ENCODE assay signal across 21 mouse cellular contexts in the genomic region with DNA sequence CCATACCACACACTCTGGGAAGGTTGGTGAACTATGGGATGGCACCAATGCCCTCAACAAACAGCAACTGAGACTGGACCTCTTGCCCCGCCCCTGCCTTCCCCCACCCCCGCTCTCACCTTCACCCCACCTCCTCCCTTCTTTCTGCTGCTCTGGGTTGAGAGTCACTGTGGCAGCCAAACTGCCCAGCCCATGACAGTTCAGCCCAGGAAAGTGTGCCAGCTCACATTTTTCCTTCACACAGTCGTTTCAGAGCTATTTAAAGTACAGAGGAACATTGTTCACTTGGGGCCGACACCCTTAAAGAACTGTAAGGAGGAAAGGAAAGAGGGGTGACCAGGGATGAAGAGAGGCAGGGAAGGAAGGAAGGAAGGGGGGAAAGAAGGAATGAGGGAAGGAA. TPM values are rescaled to one million over a fixed set of nuclear protein-coding genes. Genes with fewer than 3 reads are reported as not detected.
DNase-seq lines count a peak whose midpoint lies in the region; ATAC-seq and TF ChIP-seq lines count a peak whose summit lies in the region.
"Had no signal": no experiment of that assay in that cellular context is flagged by ENCODE, and none has a peak within 500 bp of the region (broad histone marks: within the 10 kb centered on the region; RNA-seq: fewer than 3 reads in every experiment).

No protein-coding gene starts in this region.

- no peak for DNase-seq in heart, postnatal 25 days (ENCODE audit: low spot score)
- no peak for DNase-seq in limb, embryonic 10.5 days (ENCODE audit: low spot score)
- DNase-seq in lung, postnatal 0 days (ENCODE audit: low spot score) = no peak
- no peak for DNase-seq in lung, postnatal 4 days
- peak; percentile 39 for DNase-seq in stomach, postnatal 0 days (ENCODE audit: low spot score)
- DNase-seq in ovary, adult 18-20 months (ENCODE audit: low spot score) = no peak
- DNase-seq: adrenal gland, postnatal 14 days; B cell, adult 2 months; cerebellum, adult 11-12 months; cerebellum, adult 9-10 months; cerebellum, postnatal 25 days had no signal

- TF ChIP-seq EP300 in lung, postnatal 0 days (IDR thresholded peaks at IDR 0.05) = no peak
- TF ChIP-seq EP300 in stomach, postnatal 0 days (optimal IDR thresholded peaks at IDR 0.05) = no peak

- no peak for ATAC-seq in heart, embryonic 15.5 days (replicated peaks; ENCODE audit: insufficient number of reproducible peaks, insufficient read depth, low FRiP score, low read depth)
- ATAC-seq in limb, embryonic 15.5 days (ENCODE audit: insufficient number of reproducible peaks, low FRiP score, low TSS enrichment, low read depth) = no peak
- peak; percentile 43 for ATAC-seq in lung, postnatal 0 days
- ATAC-seq in stomach, postnatal 0 days (ENCODE audit: low FRiP score, low TSS enrichment) = 0 out of 2 replicates have a peak, but pooled peaks have one; percentile 25
- ATAC-seq: CD4-positive, CD25-positive, alpha-beta regulatory T cell, adult 4 months; intestine, embryonic 15.5 days had no signal

- intact Hi-C loops in heart, postnatal 25 days (cut with DNase I) = no loop called here

- peak overlapping the region; percentile 56 for H3K27ac ChIP-seq in heart, embryonic 15.5 days
- peak overlapping the region; percentile 61 for H3K27ac ChIP-seq in limb, embryonic 15.5 days
- H3K27ac ChIP-seq in limb, embryonic 10.5 days = no peak overlapping the region
- H3K27ac ChIP-seq in lung, postnatal 0 days (ENCODE audit: low read length) = no peak overlapping the region
- no peak overlapping the region for H3K27ac ChIP-seq in stomach, postnatal 0 days (replicated peaks)
- H3K27ac ChIP-seq: embryonic facial prominence, embryonic 12.5 days; forebrain, embryonic 15.5 days; hindbrain, embryonic 10.5 days; hindbrain, embryonic 14.5 days; intestine, embryonic 15.5 days had no signal

- H3K4me2 ChIP-seq in heart, embryonic 15.5 days = no peak overlapping the region
- H3K4me2 ChIP-seq in limb, embryonic 15.5 days = no peak overlapping the region
- no peak overlapping the region for H3K4me2 ChIP-seq in lung, postnatal 0 days (replicated peaks; ENCODE audit: low read depth, low read length)
- H3K4me2 ChIP-seq in stomach, postnatal 0 days (replicated peaks; ENCODE audit: low read depth) = no peak overlapping the region
- H3K4me2 ChIP-seq: embryonic facial prominence, embryonic 12.5 days; forebrain, embryonic 15.5 days; heart, embryonic 12.5 days; hindbrain, embryonic 14.5 days; intestine, embryonic 15.5 days had no signal

- WGBS in heart, embryonic 15.5 days = 34% methylated on average over 4 of the region's 4 CpGs
- 38% methylated on average over 4 of the region's 4 CpGs for WGBS in limb, embryonic 15.5 days
- 64% methylated on average over 4 of the region's 4 CpGs for WGBS in limb, embryonic 10.5 days
- WGBS in lung, postnatal 0 days = 17% methylated on average over 4 of the region's 4 CpGs
- 24% methylated on average over 4 of the region's 4 CpGs for WGBS in stomach, postnatal 0 days

- peaks cover 20% of the 10 kb centered on the region for H3K4me1 ChIP-seq in heart, embryonic 15.5 days (replicated peaks)
- H3K4me1 ChIP-seq in limb, embryonic 15.5 days = peaks cover 25% of the 10 kb centered on the region
- peaks cover 35% of the 10 kb centered on the region for H3K4me1 ChIP-seq in limb, embryonic 10.5 days
- peaks cover 8% of the 10 kb centered on the region; the same call in 1 of the 2 replicates for H3K4me1 ChIP-seq in lung, postnatal 0 days (ENCODE audit: insufficient read depth, low read depth, low read length)
- H3K4me1 ChIP-seq in stomach, postnatal 0 days (replicated peaks; ENCODE audit: control insufficient read depth, insufficient read depth) = no peaks in the 10 kb centered on the region

- TF ChIP-seq CTCF in lung, postnatal 0 days (IDR thresholded peaks at IDR 0.05) = no peak
- no peak for TF ChIP-seq CTCF in stomach, postnatal 0 days (IDR thresholded peaks at IDR 0.05; ENCODE audit: low read depth)

- H3K36me3 ChIP-seq in heart, embryonic 15.5 days = no peaks in the 10 kb centered on the region
- no peaks in the 10 kb centered on the region for H3K36me3 ChIP-seq in limb, embryonic 15.5 days
- H3K36me3 ChIP-seq in limb, embryonic 10.5 days = no peaks in the 10 kb centered on the region
- H3K36me3 ChIP-seq in lung, postnatal 0 days (ENCODE audit: insufficient read depth, low read length) = no peaks in the 10 kb centered on the region
- H3K36me3 ChIP-seq in stomach, postnatal 0 days (ENCODE audit: control insufficient read depth, insufficient read depth, low read length) = no peaks in the 10 kb centered on the region
- H3K36me3 ChIP-seq: embryonic facial prominence, embryonic 12.5 days; forebrain, embryonic 15.5 days; G1E; heart, embryonic 12.5 days; hindbrain, embryonic 10.5 days; intestine, embryonic 15.5 days had no signal

- H3K9ac ChIP-seq in heart, embryonic 15.5 days = no peak overlapping the region
- H3K9ac ChIP-seq in limb, embryonic 15.5 days = no peak overlapping the region
- no peak overlapping the region for H3K9ac ChIP-seq in lung, postnatal 0 days (replicated peaks; ENCODE audit: low read depth)
- no peak overlapping the region for H3K9ac ChIP-seq in stomach, postnatal 0 days (ENCODE audit: low read length)
- H3K9ac ChIP-seq: embryonic facial prominence, embryonic 12.5 days; forebrain, embryonic 15.5 days; heart, embryonic 12.5 days; hindbrain, embryonic 14.5 days; intestine, embryonic 15.5 days had no signal

- no peaks in the 10 kb centered on the region for H3K9me3 ChIP-seq in heart, embryonic 15.5 days (replicated peaks)
- H3K9me3 ChIP-seq in limb, embryonic 15.5 days = no peaks in the 10 kb centered on the region
- H3K9me3 ChIP-seq in limb, embryonic 10.5 days (replicated peaks) = no peaks in the 10 kb centered on the region
- no peaks in the 10 kb centered on the region for H3K9me3 ChIP-seq in lung, postnatal 0 days (ENCODE audit: low read length)
- no peaks in the 10 kb centered on the region for H3K9me3 ChIP-seq in stomach, postnatal 0 days (ENCODE audit: control insufficient read depth, low read length)
- H3K9me3 ChIP-seq: embryonic facial prominence, embryonic 12.5 days; forebrain, embryonic 15.5 days; G1E; heart, embryonic 12.5 days; hindbrain, embryonic 10.5 days; intestine, embryonic 15.5 days had no signal

- no peaks in the 10 kb centered on the region; the same call in 1 of the 2 replicates for H3K27me3 ChIP-seq in heart, embryonic 15.5 days
- no peaks in the 10 kb centered on the region for H3K27me3 ChIP-seq in limb, embryonic 15.5 days
- peaks cover 17% of the 10 kb centered on the region for H3K27me3 ChIP-seq in limb, embryonic 10.5 days (ENCODE audit: low read depth, poor library complexity, severe bottlenecking)
- no peaks in the 10 kb centered on the region for H3K27me3 ChIP-seq in lung, postnatal 0 days (replicated peaks; ENCODE audit: insufficient read depth, low read length)
- H3K27me3 ChIP-seq in stomach, postnatal 0 days (ENCODE audit: control insufficient read depth, insufficient read depth, low read length) = no peaks in the 10 kb centered on the region
- H3K27me3 ChIP-seq: embryonic facial prominence, embryonic 12.5 days; forebrain, embryonic 15.5 days; intestine, embryonic 15.5 days had no signal

- no peak overlapping the region for H3K4me3 ChIP-seq in heart, embryonic 15.5 days
- no peak overlapping the region for H3K4me3 ChIP-seq in limb, embryonic 15.5 days
- H3K4me3 ChIP-seq in limb, embryonic 10.5 days = no peak overlapping the region
- no peak overlapping the region for H3K4me3 ChIP-seq in lung, postnatal 0 days (ENCODE audit: low read depth, low read length)
- H3K4me3 ChIP-seq in stomach, postnatal 0 days (ENCODE audit: low read depth, low read length) = no peak overlapping the region
- H3K4me3 ChIP-seq: embryonic facial prominence, embryonic 12.5 days; forebrain, embryonic 15.5 days; heart, embryonic 12.5 days; hindbrain, embryonic 10.5 days; intestine, embryonic 15.5 days had no signal

RNA-seq across cellular contexts. Expression of gene Cox4i2, which starts 4.4 kb away (rescaled TPM):
- 20.8 and 24.2 TPM in 2 replicates for polyA plus RNA-seq in heart, embryonic 15.5 days (2015; fragmentation: Nextera tagmentation; extraction: Ambion mirVana)
- 10 to 100 TPM; 12.2 to 16.8 TPM for total RNA-seq in heart, postnatal 25 days (2021)
- polyA plus RNA-seq in limb, embryonic 15.5 days (2015; fragmentation: Nextera tagmentation; extraction: Ambion mirVana) = 33.9 and 36.2 TPM in 2 replicates
- 11.2 and 18.4 TPM in 2 replicates for polyA plus RNA-seq in limb, embryonic 10.5 days (2016; fragmentation: Nextera tagmentation; extraction: Ambion mirVana)
- polyA plus RNA-seq in lung, postnatal 0 days (2015; fragmentation: Nextera tagmentation; extraction: Ambion mirVana) = 204 and 228 TPM in 2 replicates
- polyA plus RNA-seq in stomach, postnatal 0 days (2015; fragmentation: Nextera tagmentation; extraction: Ambion mirVana) = 9.8 and 10.6 TPM in 2 replicates
- polyA plus RNA-seq: G1E had no signal

RNA-seq across cellular contexts. Expression of gene Id1, which starts 22.3 kb away (rescaled TPM):
- polyA plus RNA-seq in heart, embryonic 15.5 days (2015; fragmentation: Nextera tagmentation; extraction: Ambion mirVana) = 61.9 and 63.1 TPM in 2 replicates
- 10 to 100 TPM; 37.8 to 57.0 TPM for total RNA-seq in heart, postnatal 25 days (2021)
- polyA plus RNA-seq in limb, embryonic 15.5 days (2015; fragmentation: Nextera tagmentation; extraction: Ambion mirVana) = 167 and 168 TPM in 2 replicates
- polyA plus RNA-seq in limb, embryonic 10.5 days (2016; fragmentation: Nextera tagmentation; extraction: Ambion mirVana) = 132 and 178 TPM in 2 replicates
- polyA plus RNA-seq in lung, postnatal 0 days (2015; fragmentation: Nextera tagmentation; extraction: Ambion mirVana) = 214 and 218 TPM in 2 replicates
- polyA plus RNA-seq in stomach, postnatal 0 days (2015; fragmentation: Nextera tagmentation; extraction: Ambion mirVana) = 191 and 228 TPM in 2 replicates

Comparison
In these comparisons a context has a peak if more than half of its experiments do, and no peak if none do; other contexts are left out.
1. H3K27ac ChIP-seq: peak in heart, embryonic 15.5 days (single experiment) and limb, embryonic 15.5 days (single experiment); none in limb, embryonic 10.5 days (single experiment), lung, postnatal 0 days (single experiment) and stomach, postnatal 0 days (single experiment).
2. ATAC-seq: peak in lung, postnatal 0 days (single experiment) and stomach, postnatal 0 days (single experiment); none in heart, embryonic 15.5 days (single experiment) and limb, embryonic 15.5 days (single experiment).